Mouse (Mus musculus) heart, adult 2 months (tissue): Measurements from ENCODE around the gene Rsrc1.

ENCODE experiments used
- CTCF ChIP-seq: fragments of 200-600 bp; IDR thresholded peaks from 2 replicates; pipeline ENCODE4 v1.8.1; 2022; ENCODE audit warnings: antibody characterized with exemption, mild to moderate bottlenecking, moderate library complexity
- POLR2A ChIP-seq: fragments of 200-500 bp; IDR thresholded peaks from 2 replicates; pipeline ENCODE4 v1.6.1; 2011; ENCODE audit warnings: mild to moderate bottlenecking, low read depth, low read length, control low read depth; ENCODE audit not compliant: insufficient read depth

DNA sequence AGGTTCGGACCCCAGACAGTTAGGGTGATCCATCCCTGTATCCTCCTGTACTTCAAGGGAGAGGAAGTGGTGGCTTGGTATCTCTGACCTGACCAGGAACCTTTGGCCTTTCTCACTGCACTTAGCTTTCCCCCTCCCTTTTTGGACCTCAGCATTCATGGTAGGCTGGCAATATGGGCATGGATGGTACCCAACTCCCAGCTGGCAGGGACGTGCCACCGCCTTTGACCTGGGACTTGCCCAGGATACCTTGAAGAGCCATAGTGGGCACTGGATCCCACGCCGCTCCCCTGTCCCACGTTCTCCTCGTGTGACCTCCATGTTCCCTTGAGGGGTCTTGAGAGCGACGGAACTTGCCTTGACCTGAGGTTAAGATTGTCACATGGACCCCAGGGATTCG is 10.9 kb upstream of the Rsrc1 start:
- TF ChIP-seq POLR2A (no peak), CTCF (no peak)
